Mouse (Mus musculus) kidney, postnatal 0 days (tissue): Measurements from ENCODE around the gene Map3k12. TPM values are rescaled to one million over a fixed set of nuclear protein-coding genes. Genes with fewer than 3 reads are reported as not detected.
A peak's percentile ranks its signal among the peaks of the same experiment; 100 is the strongest.

ENCODE experiments used
- ATAC-seq: fragments of 200-750 bp; cut with Nextera tagmentation; replicated peaks from 2 replicates; pipeline ENCODE4 v1.8.0; 2017; ENCODE audit warnings: low read depth, moderate number of reproducible peaks, moderate TSS enrichment, moderate library complexity; ENCODE audit not compliant: low FRiP score
- DNase-seq: peaks from one replicate; pipeline ENCODE4 v3.0.0-alpha.2; 2016; ENCODE audit warnings: low spot score
- H3K27ac ChIP-seq: fragments of 300-500 bp; sonication (generic); 2 replicates; pipeline ENCODE4 v1.5.1; 2014; ENCODE audit warnings: mild to moderate bottlenecking
- H3K27me3 ChIP-seq: fragments of 300-500 bp; sonication (generic); 2 replicates; pipeline ENCODE4 v1.6.1; 2014; ENCODE audit warnings: low read length, mixed read lengths; ENCODE audit not compliant: insufficient read depth
- H3K36me3 ChIP-seq: fragments of 300-500 bp; sonication (generic); 2 replicates; pipeline ENCODE4 v1.6.1; 2014; ENCODE audit warnings: low read length, mixed read lengths; ENCODE audit not compliant: insufficient read depth
- H3K4me1 ChIP-seq: fragments of 300-500 bp; sonication (generic); replicated peaks from 2 replicates; pipeline ENCODE4 v1.6.1; 2014; ENCODE audit warnings: antibody characterized with exemption, low read length, mixed read lengths; ENCODE audit not compliant: insufficient read depth
- H3K4me2 ChIP-seq: fragments of 300-500 bp; sonication (generic); 2 replicates; pipeline ENCODE4 v1.6.1; 2014; ENCODE audit warnings: mild to moderate bottlenecking, low read length, moderate library complexity, mixed read lengths
- H3K4me3 ChIP-seq: fragments of 300-500 bp; sonication (generic); replicated peaks from 2 replicates; pipeline ENCODE4 v1.5.1; 2014; ENCODE audit warnings: low read depth, low read length
- H3K9ac ChIP-seq: fragments of 300-500 bp; sonication (generic); 2 replicates; pipeline ENCODE4 v1.6.1; 2014; ENCODE audit warnings: low read depth, low read length
- H3K9me3 ChIP-seq: fragments of 300-500 bp; sonication (generic); replicated peaks from 2 replicates; pipeline ENCODE4 v1.6.1; 2016; ENCODE audit warnings: low read length, inconsistent platforms, mixed read lengths
- CTCF ChIP-seq: IDR thresholded peaks from 2 replicates; pipeline ENCODE4 v1.5.1; 2016; ENCODE audit warnings: antibody characterized with exemption, low read depth, mild to moderate bottlenecking, moderate library complexity
- WGBS: fragments of 180-500 bp; shearing (Covaris S2); extraction: QIAGEN DNeasy Blood & Tissue Kit; methylation state at CpG from one replicate; pipeline ENCODE4 v1.1.7; 2014; 5-methylcytosine and 5-hydroxymethylcytosine counted together
- polyA plus RNA-seq: library from polyadenylated mRNA; unstranded; fragments of >200 nt; fragmentation: Nextera tagmentation; extraction: Ambion mirVana; gene quantifications from 2 replicates; pipeline ENCODE4 v1.2.1, GENCODE M21; 2015

Map3k12 gene
- polyA plus RNA-seq, 1 experiment from 2014 or later: 7.8 TPM

- Histone ChIP-seq H3K9me3 (no peaks in the 10 kb centered on the region), H3K4me2 (no peak overlapping the region), H3K27ac (no peak overlapping the region), H3K9ac (no peak overlapping the region), H3K4me3 (no peak overlapping the region), H3K4me1 (no peaks in the 10 kb centered on the region), H3K27me3 (no peaks in the 10 kb centered on the region), H3K36me3 (peaks cover 71% of the 10 kb centered on the region)
- TF ChIP-seq CTCF: no peak
- no peak for DNase-seq
- no peak for ATAC-seq
- 84% methylated on average over 12 of the region's 12 CpGs for WGBS
Measured at GRCm38 (mm10) chr15:102485853-102486252, 31.0 kb downstream of the Map3k12 start.

GRCm38 (mm10) chr15:102483136-102483535 lies 33.7 kb downstream of the Map3k12 start:
- Histone ChIP-seq H3K4me3 (no peak overlapping the region), H3K9ac (no peak overlapping the region), H3K36me3 (peaks cover 63% of the 10 kb centered on the region), H3K27me3 (no peaks in the 10 kb centered on the region), H3K27ac (no peak overlapping the region), H3K9me3 (no peaks in the 10 kb centered on the region), H3K4me1 (no peaks in the 10 kb centered on the region), H3K4me2 (no peak overlapping the region)
- WGBS: 87% methylated on average over 3 of the region's 3 CpGs
- TF ChIP-seq CTCF: no peak
- ATAC-seq (no peak), DNase-seq (no peak)

GRCm38 (mm10) chr15:102474520-102474919 lies 42.3 kb downstream of the Map3k12 start:
- H3K4me1 ChIP-seq: no peaks in the 10 kb centered on the region
- ATAC-seq (no peak), DNase-seq (no peak)
- H3K27ac ChIP-seq: no peak overlapping the region
- no peaks in the 10 kb centered on the region for H3K9me3 ChIP-seq
- H3K4me3 ChIP-seq: no peak overlapping the region
- no peaks in the 10 kb centered on the region for H3K27me3 ChIP-seq
- H3K4me2 ChIP-seq: no peak overlapping the region
- no peak for TF ChIP-seq CTCF
- WGBS: 79% methylated on average over 2 of the region's 2 CpGs
- no peak overlapping the region for H3K9ac ChIP-seq
- H3K36me3 ChIP-seq: peaks cover 39% of the 10 kb centered on the region

GRCm38 (mm10) chr15:102473246-102473645 lies 43.6 kb downstream of the Map3k12 start:
- Histone ChIP-seq H3K4me1 (no peaks in the 10 kb centered on the region), H3K9me3 (no peaks in the 10 kb centered on the region), H3K9ac (no peak overlapping the region), H3K4me3 (no peak overlapping the region), H3K27ac (no peak overlapping the region), H3K4me2 (0 out of 2 replicates have a peak overlapping the region, but pooled peaks have one; percentile 10), H3K36me3 (peaks cover 33% of the 10 kb centered on the region), H3K27me3 (no peaks in the 10 kb centered on the region)
- ATAC-seq: no peak
- no peak for DNase-seq
- 33% methylated on average over 2 of the region's 2 CpGs for WGBS
- TF ChIP-seq CTCF: no peak

GRCm38 (mm10) chr15:102471727-102472126 lies 45.1 kb downstream of the Map3k12 start:
- Histone ChIP-seq H3K9me3 (no peaks in the 10 kb centered on the region), H3K36me3 (peaks cover 25% of the 10 kb centered on the region), H3K27ac (no peak overlapping the region), H3K27me3 (no peaks in the 10 kb centered on the region), H3K9ac (peak overlapping the region; percentile 89), H3K4me1 (no peaks in the 10 kb centered on the region), H3K4me3 (peak overlapping the region; percentile 74), H3K4me2 (peak overlapping the region; percentile 45)
- no peak for DNase-seq
- no peak for ATAC-seq
- no peak for TF ChIP-seq CTCF

GRCm38 (mm10) chr15:102471295-102471645 lies 45.6 kb downstream of the Map3k12 start:
- under 1% methylated on average over 10 of the region's 10 CpGs for WGBS
- H3K9ac ChIP-seq: peak overlapping the region; percentile 89
- peak overlapping the region; percentile 45 for H3K4me2 ChIP-seq
- H3K9me3 ChIP-seq: no peaks in the 10 kb centered on the region
- peak overlapping the region; percentile 74 for H3K4me3 ChIP-seq
- no peaks in the 10 kb centered on the region for H3K4me1 ChIP-seq
- peaks cover 21% of the 10 kb centered on the region for H3K36me3 ChIP-seq
- no peak for TF ChIP-seq CTCF
- peak overlapping the region; percentile 99 for H3K27ac ChIP-seq
- H3K27me3 ChIP-seq: no peaks in the 10 kb centered on the region
- ATAC-seq: no peak
- peak; percentile 59 for DNase-seq
